Mouse (Mus musculus) cerebellum, adult 2 months (tissue): Measurements from ENCODE around the gene Gab1. TPM values are rescaled to one million over a fixed set of nuclear protein-coding genes. Genes with fewer than 3 reads are reported as not detected.
A peak's percentile ranks its signal among the peaks of the same experiment; 100 is the strongest.

Experiments used
- DNase-seq, 2 experiments: peaks; one replicate each; pipeline ENCODE4 v3.0.0; 2021
- H3K27ac ChIP-seq: fragments of 200-500 bp; 2 replicates; pipeline ENCODE4 v1.5.1; 2012; ENCODE audit warnings: low read length, control low read depth, inconsistent platforms; ENCODE audit not compliant: insufficient read depth
- H3K27me3 ChIP-seq: fragments of 200-500 bp; 2 replicates; pipeline ENCODE4 v1.6.1; 2012; ENCODE audit warnings: inconsistent platforms, mild to moderate bottlenecking, low read length, moderate library complexity; ENCODE audit not compliant: control insufficient read depth, insufficient read depth
- H3K4me1 ChIP-seq: fragments of 200-500 bp; 2 replicates; pipeline ENCODE4 v1.6.1; 2011; ENCODE audit warnings: low read length; ENCODE audit not compliant: control insufficient read depth, insufficient read depth
- H3K4me3 ChIP-seq: fragments of 200-500 bp; replicated peaks from 2 replicates; pipeline ENCODE3; 2011; ENCODE audit warnings: mild to moderate bottlenecking, low read depth, low read length, control low read depth; ENCODE audit not compliant: insufficient read depth
- CTCF ChIP-seq: fragments of 200-500 bp; IDR thresholded peaks from 2 replicates; pipeline ENCODE4 v1.5.1; 2011; ENCODE audit warnings: low read depth, mild to moderate bottlenecking, control low read depth, low read length, moderate library complexity, borderline replicate concordance; ENCODE audit not compliant: insufficient read depth
- POLR2A ChIP-seq: fragments of 200-500 bp; IDR thresholded peaks from 2 replicates; pipeline ENCODE4 v1.6.1; 2011; ENCODE audit warnings: low read length, control low read depth, borderline replicate concordance; ENCODE audit not compliant: insufficient read depth
- WGBS: fragments of 180-500 bp; shearing (Covaris S2); methylation state at CpG from one replicate; pipeline ENCODE4 v1.1.7; 2018; 5-methylcytosine and 5-hydroxymethylcytosine counted together
- polyA plus RNA-seq: library from polyadenylated mRNA; depleted of rRNA; stranded (reverse); fragments of >200 nt; gene quantifications from 2 replicates; pipeline ENCODE4 v1.2.3, GENCODE M21; 2012

The Gab1 gene
- polyA plus RNA-seq, 1 experiment: 34.0 TPM

- TF ChIP-seq CTCF (no peak), POLR2A (no peak)
- Histone ChIP-seq H3K27me3 (no peaks in the 10 kb centered on the region), H3K4me1 (no peaks in the 10 kb centered on the region), H3K4me3 (no peak overlapping the region), H3K27ac (no peak overlapping the region)
- WGBS: 94% methylated on average over 1 of the region's 1 CpGs
- peak in 1 of 2 experiments; percentile 12 for DNase-seq
Observed at GRCm38 (mm10) chr8:80913016-80913748, 32.9 kb upstream of the Gab1 start.

DNA sequence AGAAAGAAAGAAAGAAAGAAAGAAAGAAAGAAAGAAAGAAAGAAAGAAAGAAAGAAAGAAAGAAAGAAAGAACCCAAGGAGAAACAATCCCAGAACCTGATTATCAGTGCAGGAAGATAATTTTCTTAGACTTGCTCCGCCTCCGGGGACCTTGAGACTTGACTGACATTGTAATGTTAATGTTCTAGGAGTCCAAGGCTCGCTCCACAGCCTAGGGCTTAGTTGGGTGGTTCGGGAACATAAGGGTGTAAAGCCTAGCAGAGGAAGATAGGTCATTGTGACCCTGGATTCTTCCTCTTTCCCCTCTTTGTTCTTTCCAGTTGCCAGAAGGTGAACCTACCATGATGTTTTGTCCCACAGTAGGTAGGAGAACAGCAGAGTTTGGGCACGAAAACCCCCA, 31.1 kb upstream of the Gab1 start:
- TF ChIP-seq POLR2A: no peak
- TF ChIP-seq CTCF: no peak
- no peak for DNase-seq
- 88% methylated on average over 5 of the region's 5 CpGs for WGBS

GRCm38 (mm10) chr8:80908262-80908907, 28.1 kb upstream of the Gab1 start:
- Histone ChIP-seq H3K27me3 (no peaks in the 10 kb centered on the region), H3K4me1 (no peaks in the 10 kb centered on the region), H3K27ac (no peak overlapping the region), H3K4me3 (no peak overlapping the region)
- TF ChIP-seq POLR2A: no peak
- no peak for TF ChIP-seq CTCF
- WGBS: 52% methylated on average over 6 of the region's 6 CpGs
- DNase-seq: no peak

More for the DNA sequence above, 31.1 kb upstream of the Gab1 start:
- no peaks in the 10 kb centered on the region for H3K27me3 ChIP-seq
- H3K4me1 ChIP-seq: no peaks in the 10 kb centered on the region
- no peak overlapping the region for H3K4me3 ChIP-seq
- no peak overlapping the region for H3K27ac ChIP-seq

- 88% methylated on average over 9 of the region's 9 CpGs for WGBS
- no peak for TF ChIP-seq CTCF
- TF ChIP-seq POLR2A: no peak
- DNase-seq: no peak
- H3K27me3 ChIP-seq: no peaks in the 10 kb centered on the region
- no peak overlapping the region for H3K27ac ChIP-seq
- H3K4me3 ChIP-seq: no peak overlapping the region
- H3K4me1 ChIP-seq: no peaks in the 10 kb centered on the region
Observed at GRCm38 (mm10) chr8:80902354-80902753, 22.0 kb upstream of the Gab1 start.

GRCm38 (mm10) chr8:80899364-80899763, 19.0 kb upstream of the Gab1 start:
- no peak overlapping the region for H3K27ac ChIP-seq
- no peaks in the 10 kb centered on the region for H3K4me1 ChIP-seq
- no peak for DNase-seq
- H3K27me3 ChIP-seq: no peaks in the 10 kb centered on the region
- TF ChIP-seq CTCF (no peak), POLR2A (no peak)
- H3K4me3 ChIP-seq: no peak overlapping the region

- Histone ChIP-seq H3K27me3 (no peaks in the 10 kb centered on the region), H3K27ac (no peak overlapping the region), H3K4me1 (no peaks in the 10 kb centered on the region), H3K4me3 (no peak overlapping the region)
- TF ChIP-seq POLR2A (no peak), CTCF (no peak)
- WGBS: 79% methylated on average over 5 of the region's 5 CpGs
- DNase-seq: no peak
Observed at GRCm38 (mm10) chr8:80896026-80896425, 15.7 kb upstream of the Gab1 start.

GRCm38 (mm10) chr8:80895397-80895796, 15.1 kb upstream of the Gab1 start:
- 9% methylated on average over 6 of the region's 6 CpGs for WGBS
- Histone ChIP-seq H3K27ac (no peak overlapping the region), H3K4me1 (no peaks in the 10 kb centered on the region), H3K27me3 (no peaks in the 10 kb centered on the region), H3K4me3 (no peak overlapping the region)
- TF ChIP-seq CTCF: no peak
- no peak for TF ChIP-seq POLR2A
- no peak for DNase-seq

DNA sequence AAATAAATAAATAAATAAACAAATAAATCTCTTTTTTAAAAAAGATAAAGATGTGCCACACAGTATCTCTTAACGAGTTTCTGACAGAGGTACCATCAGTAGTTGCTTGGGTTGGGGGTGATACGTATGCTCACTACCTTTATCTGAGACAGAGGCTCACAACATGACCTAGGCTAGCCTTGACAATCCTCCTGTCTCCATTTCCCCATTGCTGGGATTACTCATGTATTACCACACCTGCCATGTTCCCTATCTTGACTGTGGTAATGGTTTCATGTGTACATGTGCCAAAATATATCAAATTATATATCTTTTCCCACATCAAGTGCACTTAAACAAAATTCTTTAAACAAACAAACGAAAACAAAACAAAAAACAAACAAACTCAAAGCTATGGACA, 14.2 kb upstream of the Gab1 start:
- WGBS: 84% methylated on average over 3 of the region's 3 CpGs

More for the DNA sequence above, 14.2 kb upstream of the Gab1 start:
- no peak for DNase-seq
- Histone ChIP-seq H3K27ac (no peak overlapping the region), H3K4me1 (no peaks in the 10 kb centered on the region), H3K27me3 (no peaks in the 10 kb centered on the region), H3K4me3 (no peak overlapping the region)
- TF ChIP-seq CTCF: no peak
- TF ChIP-seq POLR2A: no peak
